Mouse (Mus musculus) ovary, postnatal 14 days (tissue): ENCODE measurements at regions not wholly inside any gene's neighbourhood (a gene's known extent, or its start where the extent isn't known, plus 50 kb on each side); places are given as distances from the start of the nearest gene placed in this dataset.
A peak's percentile ranks its signal among the peaks of the same experiment; 100 is the strongest.

Experiments used
- DNase-seq: peaks from one replicate; pipeline ENCODE4 v3.0.0; 2022; ENCODE audit warnings: low spot score

- DNase-seq, result no peak
Measured at GRCm38 (mm10) chr4:95154377-95154776, 102.4 kb upstream of the Jun start.

GRCm38 (mm10) chr4:95155178-95155577 lies 103.2 kb upstream of the Jun start:
- no peak for DNase-seq

GRCm38 (mm10) chr4:95155796-95156195 lies 103.8 kb upstream of the Jun start:
- no peak for DNase-seq

- DNase-seq, result no peak
Measured at GRCm38 (mm10) chr4:95156451-95157271, 104.6 kb upstream of the Jun start.

GRCm38 (mm10) chr4:95157653-95158430 lies 105.8 kb upstream of the Jun start:
- DNase-seq, result no peak

- DNase-seq, result no peak
Measured at GRCm38 (mm10) chr4:95158632-95159424, 106.8 kb upstream of the Jun start.

GRCm38 (mm10) chr4:95159821-95160220 lies 107.8 kb upstream of the Jun start:
- no peak for DNase-seq

- no peak for DNase-seq
Measured at GRCm38 (mm10) chr4:95160465-95160864, 108.4 kb upstream of the Jun start.

- peak; percentile 79 for DNase-seq
Measured at GRCm38 (mm10) chr4:95160912-95161669, 109.1 kb upstream of the Jun start.

- DNase-seq, result no peak
Measured at GRCm38 (mm10) chr4:95161670-95162020, 109.6 kb upstream of the Jun start.

- DNase-seq, result no peak
Measured at GRCm38 (mm10) chr4:95162386-95163090, 110.5 kb upstream of the Jun start.

GRCm38 (mm10) chr4:95163403-95163802 lies 111.4 kb upstream of the Jun start:
- no peak for DNase-seq

GRCm38 (mm10) chr4:95166503-95166902 lies 114.5 kb upstream of the Jun start:
- no peak for DNase-seq

GRCm38 (mm10) chr4:95167216-95167615 lies 115.2 kb upstream of the Jun start:
- no peak for DNase-seq

GRCm38 (mm10) chr4:95169702-95170101 lies 117.7 kb upstream of the Jun start:
- DNase-seq, result no peak

GRCm38 (mm10) chr4:95177753-95178152 lies 125.7 kb upstream of the Jun start:
- DNase-seq, result no peak

- DNase-seq, result no peak
Measured at GRCm38 (mm10) chr4:95178467-95178866, 126.4 kb upstream of the Jun start.

GRCm38 (mm10) chr4:95178900-95179299 lies 126.9 kb upstream of the Jun start:
- no peak for DNase-seq

GRCm38 (mm10) chr4:95180446-95180845 lies 128.4 kb upstream of the Jun start:
- DNase-seq, result no peak

GRCm38 (mm10) chr4:95180999-95181398 lies 129.0 kb upstream of the Jun start:
- no peak for DNase-seq

GRCm38 (mm10) chr4:95184180-95184579 lies 132.2 kb upstream of the Jun start:
- no peak for DNase-seq
